Mouse (Mus musculus): Measurements from ENCODE around the gene Nob1.

DNA sequence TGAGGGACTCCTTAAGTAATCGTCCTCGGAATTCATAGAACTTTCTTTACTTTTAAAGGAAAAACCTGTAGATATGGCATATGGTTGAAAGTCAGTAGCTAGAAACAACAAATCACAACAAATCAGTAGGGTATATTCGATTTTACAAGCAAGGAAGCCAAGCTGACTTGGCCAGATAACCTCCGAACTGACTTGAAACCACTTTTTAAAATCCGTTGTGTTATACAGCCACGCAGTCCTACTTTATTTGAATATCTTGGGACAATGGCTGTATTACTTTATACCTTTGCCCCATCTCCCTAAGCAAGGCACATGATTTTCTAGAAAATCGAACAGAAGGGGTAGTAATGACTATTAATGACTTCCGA lies 363 bp upstream of the Nob1 start:
- TF ChIP-seq CTCF (IDR thresholded peaks at IDR 0.05; ENCODE audit: insufficient read depth, low read depth, low read length) (no peak), POLR2A (IDR thresholded peaks at IDR 0.05; ENCODE audit: insufficient read depth, low read depth, low read length) (no peak)

All from olfactory bulb, adult 2 months (tissue).